Mouse (Mus musculus) mouse trophoblast stem cell (cell line): Measurements from ENCODE around the gene Efcab9.
"Not testable (repeated sequence)": the region's sequence is repeated elsewhere in the genome, so short reads cannot be mapped to it uniquely, and the experiment has no call there.

Source experiments
- in situ Hi-C, 2 experiments: fragments of 300-500 bp; cut with MseI, MboI; formaldehyde crosslinking; loops; 2 replicates in 1 of 2; 3 replicates in 1 of 2; pipeline ENCODE4 v1.15.1; 2025

The Efcab9 gene

GRCm38 (mm10) chr11:32538435-32538834, 6.6 kb upstream of the Efcab9 start:
- in situ Hi-C loops, result no loop called here

GRCm38 (mm10) chr11:32536954-32537353, 5.1 kb upstream of the Efcab9 start:
- in situ Hi-C loops, result no loop called here

GRCm38 (mm10) chr11:32535646-32536045, 3.8 kb upstream of the Efcab9 start:
- in situ Hi-C loops, result no loop called here

DNA sequence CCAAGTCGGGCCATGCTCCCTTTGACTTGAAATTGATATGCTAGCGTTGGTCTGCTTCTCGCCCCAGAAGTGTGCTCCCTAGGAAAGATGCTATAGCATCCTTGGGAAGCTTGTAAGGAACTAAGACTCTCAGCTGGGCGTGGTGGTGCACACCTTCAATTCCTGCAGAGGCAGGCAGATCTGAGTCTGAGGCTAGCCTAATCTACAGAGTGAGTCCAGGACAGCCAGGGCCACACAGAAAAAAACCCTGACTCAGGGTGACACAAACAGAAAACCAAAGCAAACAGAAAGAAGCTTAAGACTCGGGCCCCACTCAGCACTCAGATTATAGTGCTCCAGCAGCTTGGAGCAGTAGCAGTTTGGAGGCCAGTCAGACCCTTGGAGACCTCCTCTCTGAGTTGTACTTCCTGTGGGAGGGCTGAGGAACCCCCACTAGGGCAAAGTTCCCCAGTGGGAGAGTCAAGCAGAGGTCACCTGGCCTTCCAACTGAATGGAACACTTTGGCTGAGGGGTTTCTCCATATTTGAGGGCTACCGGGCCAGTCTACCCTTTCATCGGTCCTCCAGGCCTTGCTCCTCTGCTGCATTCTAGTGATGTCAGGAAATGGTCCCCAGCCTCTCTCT, 2.7 kb upstream of the Efcab9 start:
- in situ Hi-C loops, result no loop called here

GRCm38 (mm10) chr11:32533482-32534261, 1.8 kb upstream of the Efcab9 start:
- in situ Hi-C loops, result no loop called here

GRCm38 (mm10) chr11:32532765-32533481, 1.0 kb upstream of the Efcab9 start, which contains the start of gene Stk10:
Stk10 (plus strand) TSS chr11:32533305.
- in situ Hi-C loops, result no loop called here

DNA sequence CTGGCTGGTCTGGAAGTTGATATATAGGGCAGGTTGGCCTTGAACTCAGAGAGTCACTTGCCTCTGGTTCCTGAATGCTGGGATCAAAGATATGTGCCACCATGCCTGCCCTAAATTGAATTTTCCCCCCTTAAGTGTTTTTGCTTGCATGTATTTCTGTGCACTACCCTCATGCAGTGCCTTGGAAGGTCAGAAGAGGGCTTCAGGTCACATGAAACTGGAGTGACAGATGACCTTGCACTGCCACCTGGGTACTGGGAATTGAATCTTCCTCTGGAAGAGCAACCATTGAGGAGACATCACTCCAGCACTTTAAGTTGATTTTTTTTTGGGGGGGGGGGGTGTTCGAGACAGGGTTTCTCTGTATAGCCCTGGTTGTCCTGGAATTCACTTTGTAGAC, 1.7 kb downstream of the Efcab9 start:
- in situ Hi-C loops, result no loop called here

DNA sequence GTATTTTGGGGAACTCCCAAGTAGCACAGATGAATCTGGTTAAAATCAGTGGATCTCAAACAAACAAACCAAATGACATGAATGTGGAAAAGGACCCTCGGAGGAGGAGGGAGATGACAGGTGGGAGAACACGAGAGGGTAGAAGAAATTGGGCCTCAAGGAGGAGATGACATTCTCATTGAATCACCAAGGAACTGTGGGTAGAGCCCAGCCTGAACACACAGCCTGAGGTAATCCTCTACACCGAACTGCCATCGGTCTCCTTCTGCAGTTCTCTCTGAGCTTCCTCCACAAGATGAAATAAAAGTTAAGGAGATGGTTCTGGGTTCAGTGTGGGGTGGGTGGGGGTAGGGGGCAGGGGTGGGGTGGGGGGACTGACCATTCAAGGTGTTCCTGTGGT, 4.9 kb downstream of the Efcab9 start:
- in situ Hi-C loops, result no loop called here

GRCm38 (mm10) chr11:32524122-32524920, 7.6 kb downstream of the Efcab9 start:
- in situ Hi-C loops, result loop anchor here in 1 of 2 experiments (5.0 kb wide), 1 partner anchor 68 kb away; no protein-coding TSS in a partner anchor

DNA sequence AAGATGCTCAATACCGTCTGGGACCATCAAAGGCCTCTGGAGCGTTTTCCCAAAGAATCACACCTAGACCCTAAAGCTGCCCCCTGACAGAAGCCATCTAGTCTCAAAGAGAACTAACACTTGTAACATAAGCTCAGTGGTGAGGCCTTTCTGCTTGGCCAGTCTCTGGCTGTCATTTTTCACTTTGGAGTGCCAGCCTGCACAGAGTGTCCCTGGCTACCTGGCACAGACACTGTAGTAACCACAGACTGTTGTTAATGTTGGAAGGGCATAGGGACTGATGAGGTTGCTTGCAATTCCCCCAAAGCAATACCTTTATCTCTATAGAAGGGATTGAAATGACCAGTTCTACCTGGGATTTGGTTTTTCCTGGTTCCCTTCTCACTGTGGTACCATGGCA, 10.6 kb downstream of the Efcab9 start:
- in situ Hi-C loops, result loop anchor here in 1 of 2 experiments (5.0 kb wide), 1 partner anchor 71 kb away; no protein-coding TSS in a partner anchor

DNA sequence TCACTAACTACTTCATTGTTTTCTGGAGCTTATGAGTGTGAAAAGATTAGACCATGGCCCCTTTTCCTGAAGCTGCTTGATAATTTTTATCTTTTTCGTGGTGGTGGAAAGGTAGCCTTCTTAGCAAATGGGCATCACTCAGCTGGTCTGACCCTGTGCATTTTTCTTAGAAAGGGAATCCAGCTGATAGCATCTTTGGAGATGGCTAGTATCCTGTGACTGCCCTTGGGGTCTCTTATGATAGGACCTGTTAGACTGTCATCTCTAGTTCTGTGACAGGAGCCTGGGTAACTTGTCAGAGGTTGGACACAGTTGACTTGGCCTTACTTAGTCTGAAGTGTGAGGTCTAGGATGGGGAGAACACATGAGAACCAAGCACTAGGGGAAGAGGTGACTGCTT, 12.5 kb downstream of the Efcab9 start:
- in situ Hi-C loops, result no loop called here

DNA sequence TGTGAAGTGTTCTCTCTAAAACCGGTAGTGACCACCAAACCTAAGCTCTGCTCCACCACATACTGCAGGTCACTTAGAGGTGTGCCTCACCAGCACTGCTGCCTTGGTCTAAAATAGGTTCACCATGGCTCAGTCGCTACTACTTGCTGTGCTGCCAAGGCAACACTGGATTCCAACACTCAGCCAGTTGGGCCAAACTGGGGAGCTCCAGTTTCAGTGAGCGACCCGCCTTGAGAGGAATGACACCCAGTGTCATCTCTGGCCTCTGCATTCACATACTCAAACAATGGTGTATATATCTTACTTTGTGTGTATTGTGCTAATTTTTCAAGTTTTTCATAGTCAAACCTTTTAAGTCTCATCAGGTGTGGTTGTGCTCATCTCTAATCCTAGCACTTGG, 13.1 kb downstream of the Efcab9 start:
- in situ Hi-C loops, result no loop called here

DNA sequence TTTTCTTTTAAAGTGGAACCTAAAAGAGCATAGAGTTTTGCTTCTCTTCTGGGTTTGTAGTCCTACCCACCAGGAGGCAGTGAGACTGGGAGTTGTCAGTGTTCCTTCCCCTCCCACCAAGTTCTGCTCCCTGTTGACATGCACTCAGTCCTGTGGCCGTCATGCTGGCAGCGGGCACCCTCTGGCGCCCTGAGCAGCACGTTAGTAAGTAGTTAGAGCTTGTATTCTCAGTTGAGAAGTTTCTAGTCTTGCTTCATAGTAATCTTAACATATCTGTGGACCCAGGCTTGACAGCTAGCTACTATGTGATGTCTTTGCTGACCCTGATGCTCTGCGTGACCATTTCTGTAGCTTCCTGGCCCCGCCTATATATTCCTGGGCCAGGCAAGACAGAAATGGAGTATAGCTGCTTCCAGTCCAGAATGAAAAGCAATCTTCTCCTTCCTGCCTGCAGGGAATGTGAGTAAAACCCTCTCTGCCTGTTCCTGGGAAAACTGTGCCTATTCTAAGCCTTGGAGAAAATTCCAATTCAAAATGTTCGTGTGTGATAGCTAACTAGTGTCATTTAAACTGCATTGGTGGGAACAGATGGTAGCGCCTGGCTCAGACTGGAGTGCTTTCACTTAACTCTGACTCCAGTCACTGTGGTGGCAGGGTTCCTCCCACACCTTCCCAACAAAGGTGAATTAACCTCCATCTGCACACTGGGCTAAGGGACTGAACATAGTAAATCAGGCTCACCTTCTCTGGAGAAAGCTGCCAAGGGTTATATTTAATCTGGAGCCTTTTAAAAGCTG, 14.8 kb downstream of the Efcab9 start:
- in situ Hi-C loops, result no loop called here

DNA sequence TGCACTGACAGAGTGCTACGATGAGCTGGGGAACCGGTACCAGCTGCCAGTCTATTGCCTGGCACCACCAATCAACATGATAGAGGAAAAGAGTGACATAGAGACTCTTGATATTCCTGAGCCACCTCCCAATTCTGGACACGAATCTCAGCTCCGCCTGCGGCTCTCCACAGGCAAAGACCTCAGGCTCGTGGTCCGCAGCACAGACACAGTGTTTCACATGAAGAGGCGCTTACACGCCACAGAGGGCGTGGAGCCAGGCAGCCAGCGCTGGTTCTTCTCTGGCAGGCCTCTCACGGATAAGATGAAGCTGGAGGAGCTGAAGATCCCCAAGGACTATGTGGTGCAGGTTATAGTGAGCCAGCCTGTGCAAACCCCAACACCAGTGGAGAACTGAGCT, 15.8 kb downstream of the Efcab9 start:
- in situ Hi-C loops, result no loop called here

DNA sequence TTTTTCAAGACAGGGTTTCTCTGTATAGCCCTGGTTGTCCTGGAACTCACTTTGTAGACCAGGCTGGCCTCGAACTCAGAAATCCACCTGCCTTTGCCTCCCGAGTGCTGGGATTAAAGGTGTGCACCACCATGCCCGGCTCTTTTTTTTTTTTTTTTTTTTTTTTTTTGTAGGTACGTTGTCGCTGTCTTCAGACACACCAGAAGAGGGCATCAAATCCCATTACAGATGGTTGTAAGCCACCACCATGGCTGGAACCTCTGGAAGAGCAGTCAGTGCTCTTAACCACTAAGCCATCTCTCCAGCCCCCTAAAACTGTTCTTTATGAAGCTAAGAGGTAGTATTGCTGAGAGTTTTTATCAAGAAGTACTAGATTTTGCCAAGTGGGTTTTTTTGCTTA, 17.0 kb downstream of the Efcab9 start:
- in situ Hi-C loops, result not testable (repeated sequence)

GRCm38 (mm10) chr11:32510930-32511329, 21.0 kb downstream of the Efcab9 start:
- in situ Hi-C loops, result no loop called here

DNA sequence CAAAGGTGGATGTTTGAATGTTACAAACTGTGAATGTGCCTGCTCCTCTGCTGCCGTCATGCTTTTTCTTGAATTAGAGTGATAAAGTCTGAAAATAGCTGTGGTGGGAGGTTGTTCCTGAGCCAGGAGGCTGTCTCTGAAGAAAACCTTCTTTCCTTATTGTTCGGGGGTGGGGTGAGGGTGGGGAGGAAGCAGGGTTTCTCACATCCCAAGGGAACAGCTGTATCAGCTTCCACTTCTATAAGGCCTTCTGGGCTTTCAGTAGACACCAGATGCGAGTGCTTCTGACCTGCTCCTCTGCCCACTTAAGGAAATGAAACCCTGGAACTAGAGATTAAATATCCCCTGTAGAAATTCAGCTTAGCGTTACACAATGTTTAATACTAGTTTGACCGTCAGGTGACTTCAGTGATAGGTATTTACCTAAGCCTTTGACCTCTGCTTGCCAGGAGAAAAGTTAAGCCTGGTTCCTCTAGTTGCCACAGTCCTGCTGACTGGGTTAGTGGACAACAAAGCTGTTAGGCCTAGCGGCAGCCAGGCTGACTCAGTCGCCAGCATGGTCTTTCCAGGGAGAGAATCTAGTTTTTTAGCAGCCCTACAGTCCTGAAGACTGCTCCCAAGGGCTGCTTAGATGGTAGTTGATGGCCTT, 26.7 kb downstream of the Efcab9 start:
- in situ Hi-C loops, result no loop called here

GRCm38 (mm10) chr11:32503711-32504110, 28.2 kb downstream of the Efcab9 start:
- in situ Hi-C loops, result no loop called here

DNA sequence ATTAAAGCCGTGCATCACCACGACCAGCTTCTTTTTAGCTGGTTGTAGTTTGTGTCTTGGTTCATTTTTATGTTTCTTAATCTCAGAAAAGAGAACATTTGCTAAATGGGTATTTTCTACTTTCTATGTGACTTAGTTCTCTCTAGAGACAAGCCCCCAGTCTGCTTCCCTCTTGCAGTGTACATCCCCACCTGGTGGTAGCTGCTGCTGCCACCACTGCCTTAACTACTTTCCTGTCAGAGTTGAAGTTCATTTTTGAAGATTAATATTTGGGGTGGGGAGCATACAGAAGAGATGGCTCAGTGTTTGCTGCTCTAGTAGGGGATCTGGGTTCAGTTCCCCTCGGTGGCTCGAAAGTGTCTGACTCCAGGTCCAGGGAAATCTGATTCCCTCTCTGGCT, 31.9 kb downstream of the Efcab9 start:
- in situ Hi-C loops, result no loop called here
